Mouse (Mus musculus): ENCODE results near the gene Ifnlr1.
A peak's percentile ranks its signal among the peaks of the same experiment; 100 is the strongest.
"Not testable (repeated sequence)": the region's sequence is repeated elsewhere in the genome, so short reads cannot be mapped to it uniquely, and the experiment has no call there.

Gene Ifnlr1

DNA sequence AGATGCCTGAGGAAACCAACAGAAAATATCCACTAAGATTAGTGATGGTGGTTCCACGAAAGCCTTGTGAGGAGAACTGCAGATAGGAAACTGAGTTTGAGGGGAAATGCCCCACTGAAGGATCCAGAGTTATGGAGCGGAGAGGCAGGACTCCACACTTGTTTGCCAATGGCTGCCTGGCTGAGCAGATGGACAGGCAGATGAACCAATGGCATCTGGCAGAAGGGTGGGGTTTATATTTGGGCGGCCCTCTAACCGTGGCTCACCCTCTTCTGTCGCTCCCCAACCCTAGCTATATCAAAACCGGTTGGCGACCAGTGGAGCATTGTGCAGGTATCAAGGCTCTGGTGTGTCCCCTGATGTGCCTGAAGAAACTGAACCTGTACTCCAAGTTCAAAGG lies 12.4 kb downstream of the Ifnlr1 start:
- Histone ChIP-seq H3K36me3 (ENCODE audit: insufficient read depth, low read length) (peaks cover 24% of the 10 kb centered on the region), H3K27me3 (ENCODE audit: insufficient read depth, low read length) (no peaks in the 10 kb centered on the region), H3K9me3 (ENCODE audit: low read length) (no peaks in the 10 kb centered on the region), H3K4me1 (replicated peaks; ENCODE audit: low read depth, low read length) (peaks cover 21% of the 10 kb centered on the region), H3K4me3 (replicated peaks; ENCODE audit: low read length) (peak overlapping the region; percentile 77)
- TF ChIP-seq NANOG (IDR thresholded peaks at IDR 0.05; ENCODE audit: borderline replicate concordance, low read length) (no peak), CTCF (conservative IDR thresholded peaks at IDR 0.05; ENCODE audit: low read length) (no peak), POU5F1 (IDR thresholded peaks at IDR 0.05; ENCODE audit: borderline replicate concordance, low read length) (no peak)

DNA sequence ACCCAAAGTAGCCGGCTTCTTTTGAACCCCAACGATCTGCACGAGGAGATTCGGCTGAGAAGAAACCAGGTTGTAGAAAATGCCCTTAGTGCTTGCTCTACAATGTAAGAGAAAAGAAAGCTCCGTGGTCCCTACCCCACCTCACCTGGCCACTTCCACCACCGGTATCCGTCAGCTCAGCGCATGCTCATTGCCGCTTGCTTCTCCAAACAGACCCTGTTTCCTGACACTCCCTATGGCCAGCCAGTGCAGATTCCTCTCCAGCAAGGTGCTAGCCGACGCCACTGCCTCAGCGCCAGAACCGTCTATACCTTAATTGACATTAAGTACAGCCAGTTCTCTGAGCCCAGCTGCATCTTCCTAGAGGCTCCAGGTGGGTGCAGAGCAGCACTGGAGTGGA lies 17.4 kb downstream of the Ifnlr1 start:
- Histone ChIP-seq H3K4me1 (replicated peaks; ENCODE audit: low read depth, low read length) (peaks cover 23% of the 10 kb centered on the region), H3K9me3 (ENCODE audit: low read length) (no peaks in the 10 kb centered on the region), H3K27me3 (ENCODE audit: insufficient read depth, low read length) (no peaks in the 10 kb centered on the region), H3K36me3 (ENCODE audit: insufficient read depth, low read length) (peaks cover 57% of the 10 kb centered on the region), H3K4me3 (replicated peaks; ENCODE audit: low read length) (no peak overlapping the region)
- TF ChIP-seq POU5F1 (IDR thresholded peaks at IDR 0.05; ENCODE audit: borderline replicate concordance, low read length), result no peak
- TF ChIP-seq NANOG (IDR thresholded peaks at IDR 0.05; ENCODE audit: borderline replicate concordance, low read length), result no peak
- no peak for TF ChIP-seq CTCF (conservative IDR thresholded peaks at IDR 0.05; ENCODE audit: low read length)

DNA sequence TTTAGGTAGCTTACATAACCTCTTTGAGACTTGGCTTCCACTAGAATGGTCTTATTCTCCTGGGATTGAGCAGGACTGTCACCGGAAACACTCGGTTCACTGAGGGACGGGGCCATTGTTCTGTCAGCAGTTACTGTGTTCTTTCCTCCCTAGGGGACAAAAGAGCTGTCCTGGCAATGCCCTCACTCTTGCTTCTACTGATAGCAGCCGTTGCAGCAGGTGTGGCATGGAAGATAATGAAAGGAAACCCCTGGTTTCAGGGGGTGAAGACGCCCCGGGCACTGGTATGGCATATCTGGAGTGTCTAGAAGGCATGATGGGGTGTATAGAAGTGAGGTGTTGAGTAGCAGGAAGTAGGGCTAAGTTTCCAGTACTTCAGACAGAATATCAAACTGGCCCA lies 17.9 kb downstream of the Ifnlr1 start:
- TF ChIP-seq NANOG (IDR thresholded peaks at IDR 0.05; ENCODE audit: borderline replicate concordance, low read length) (no peak), CTCF (conservative IDR thresholded peaks at IDR 0.05; ENCODE audit: low read length) (no peak), POU5F1 (IDR thresholded peaks at IDR 0.05; ENCODE audit: borderline replicate concordance, low read length) (no peak)
- Histone ChIP-seq H3K9me3 (ENCODE audit: low read length) (no peaks in the 10 kb centered on the region), H3K4me1 (replicated peaks; ENCODE audit: low read depth, low read length) (peaks cover 24% of the 10 kb centered on the region), H3K27me3 (ENCODE audit: insufficient read depth, low read length) (no peaks in the 10 kb centered on the region), H3K4me3 (replicated peaks; ENCODE audit: low read length) (no peak overlapping the region), H3K36me3 (ENCODE audit: insufficient read depth, low read length) (peaks cover 57% of the 10 kb centered on the region)

DNA sequence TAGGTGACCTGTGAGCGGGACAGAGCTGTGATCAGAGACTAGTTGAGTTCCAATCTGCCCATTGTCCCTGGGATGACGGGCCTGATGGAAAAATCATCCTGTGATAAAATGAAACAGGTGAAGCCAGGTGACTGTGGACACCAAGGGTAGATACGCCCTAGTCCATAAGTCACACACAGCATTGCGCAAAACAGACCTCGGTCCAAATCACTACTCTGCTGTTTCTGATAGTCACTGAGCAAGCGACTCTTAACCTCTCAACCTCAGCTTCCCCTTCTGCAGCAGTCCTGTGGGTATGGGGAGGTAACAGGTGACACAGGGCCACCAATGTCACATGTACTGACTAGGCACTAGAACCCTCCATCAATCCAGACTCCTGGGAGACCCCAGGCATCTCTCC lies 20.0 kb downstream of the Ifnlr1 start:
- Histone ChIP-seq H3K4me3 (replicated peaks; ENCODE audit: low read length) (no peak overlapping the region), H3K4me1 (replicated peaks; ENCODE audit: low read depth, low read length) (peaks cover 20% of the 10 kb centered on the region), H3K27me3 (ENCODE audit: insufficient read depth, low read length) (no peaks in the 10 kb centered on the region), H3K36me3 (ENCODE audit: insufficient read depth, low read length) (peaks cover 50% of the 10 kb centered on the region), H3K9me3 (ENCODE audit: low read length) (no peaks in the 10 kb centered on the region)
- no peak for TF ChIP-seq POU5F1 (IDR thresholded peaks at IDR 0.05; ENCODE audit: borderline replicate concordance, low read length)
- TF ChIP-seq CTCF (conservative IDR thresholded peaks at IDR 0.05; ENCODE audit: low read length), result no peak
- TF ChIP-seq NANOG (IDR thresholded peaks at IDR 0.05; ENCODE audit: borderline replicate concordance, low read length), result no peak

DNA sequence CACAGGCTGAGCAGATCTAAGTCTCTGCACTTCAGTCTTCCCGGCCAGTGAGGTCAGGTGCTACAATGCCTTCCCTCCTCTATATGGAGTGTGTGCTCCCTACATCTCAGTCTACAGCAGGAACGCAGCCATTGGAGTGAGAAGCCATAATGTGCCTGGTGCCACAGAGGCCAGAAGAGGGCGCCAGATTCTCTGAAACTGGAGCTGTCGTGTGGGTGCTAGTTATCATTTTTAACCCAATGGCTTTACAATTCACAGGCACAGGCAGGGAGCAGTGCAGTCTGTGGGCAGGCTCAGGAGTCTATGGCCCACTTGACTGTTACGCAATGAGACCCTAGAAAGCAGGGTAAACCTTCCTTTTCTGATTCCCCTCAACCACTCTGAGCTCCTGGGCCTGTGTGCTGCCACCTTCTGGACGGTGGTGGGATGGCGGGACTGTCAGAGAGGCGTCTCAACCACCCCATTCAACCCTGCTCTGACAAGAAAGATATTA lies 23.0 kb downstream of the Ifnlr1 start:
- no peaks in the 10 kb centered on the region for H3K27me3 ChIP-seq (ENCODE audit: insufficient read depth, low read length)
- peaks cover 27% of the 10 kb centered on the region for H3K36me3 ChIP-seq (ENCODE audit: insufficient read depth, low read length)
- no peak overlapping the region for H3K4me3 ChIP-seq (replicated peaks; ENCODE audit: low read length)
- TF ChIP-seq CTCF (conservative IDR thresholded peaks at IDR 0.05; ENCODE audit: low read length), result peak; percentile 84
- no peak for TF ChIP-seq NANOG (IDR thresholded peaks at IDR 0.05; ENCODE audit: borderline replicate concordance, low read length)
- no peak for TF ChIP-seq POU5F1 (IDR thresholded peaks at IDR 0.05; ENCODE audit: borderline replicate concordance, low read length)
- H3K9me3 ChIP-seq (ENCODE audit: low read length), result no peaks in the 10 kb centered on the region
- H3K4me1 ChIP-seq (replicated peaks; ENCODE audit: low read depth, low read length), result peaks cover 34% of the 10 kb centered on the region

GRCm38 (mm10) chr4:135709621-135710020 lies 23.5 kb downstream of the Ifnlr1 start:
- Histone ChIP-seq H3K9me3 (ENCODE audit: low read length) (no peaks in the 10 kb centered on the region), H3K4me1 (replicated peaks; ENCODE audit: low read depth, low read length) (peaks cover 32% of the 10 kb centered on the region), H3K27me3 (ENCODE audit: insufficient read depth, low read length) (no peaks in the 10 kb centered on the region), H3K4me3 (replicated peaks; ENCODE audit: low read length) (no peak overlapping the region), H3K36me3 (ENCODE audit: insufficient read depth, low read length) (peaks cover 22% of the 10 kb centered on the region)
- TF ChIP-seq NANOG (IDR thresholded peaks at IDR 0.05; ENCODE audit: borderline replicate concordance, low read length), result no peak
- no peak for TF ChIP-seq CTCF (conservative IDR thresholded peaks at IDR 0.05; ENCODE audit: low read length)
- no peak for TF ChIP-seq POU5F1 (IDR thresholded peaks at IDR 0.05; ENCODE audit: borderline replicate concordance, low read length)

DNA sequence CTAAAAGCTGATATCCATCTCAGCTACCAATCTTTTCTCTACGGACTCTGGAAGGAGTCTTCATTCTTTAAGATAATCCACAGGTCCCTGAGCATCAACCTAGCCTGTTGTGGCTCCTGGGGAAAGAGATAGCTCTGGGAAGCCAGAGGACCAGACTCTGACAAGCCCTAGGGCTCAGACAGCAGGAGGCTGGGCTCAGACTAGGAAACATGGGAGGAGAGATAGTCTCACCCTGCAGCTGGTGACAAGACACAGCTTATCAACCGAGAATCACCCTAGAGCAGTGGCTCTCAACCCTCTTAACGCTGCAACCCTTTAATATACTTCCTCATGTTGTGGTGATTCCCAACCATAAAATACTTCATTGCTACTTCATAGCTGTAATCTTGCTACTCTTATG lies 24.3 kb downstream of the Ifnlr1 start:
- no peak for TF ChIP-seq NANOG (IDR thresholded peaks at IDR 0.05; ENCODE audit: borderline replicate concordance, low read length)
- no peak for TF ChIP-seq POU5F1 (IDR thresholded peaks at IDR 0.05; ENCODE audit: borderline replicate concordance, low read length)
- TF ChIP-seq CTCF (conservative IDR thresholded peaks at IDR 0.05; ENCODE audit: low read length), result no peak
- H3K4me3 ChIP-seq (replicated peaks; ENCODE audit: low read length), result no peak overlapping the region
- H3K27me3 ChIP-seq (ENCODE audit: insufficient read depth, low read length), result no peaks in the 10 kb centered on the region
- H3K36me3 ChIP-seq (ENCODE audit: insufficient read depth, low read length), result peaks cover 15% of the 10 kb centered on the region
- peaks cover 32% of the 10 kb centered on the region for H3K4me1 ChIP-seq (replicated peaks; ENCODE audit: low read depth, low read length)
- no peaks in the 10 kb centered on the region for H3K9me3 ChIP-seq (ENCODE audit: low read length)

DNA sequence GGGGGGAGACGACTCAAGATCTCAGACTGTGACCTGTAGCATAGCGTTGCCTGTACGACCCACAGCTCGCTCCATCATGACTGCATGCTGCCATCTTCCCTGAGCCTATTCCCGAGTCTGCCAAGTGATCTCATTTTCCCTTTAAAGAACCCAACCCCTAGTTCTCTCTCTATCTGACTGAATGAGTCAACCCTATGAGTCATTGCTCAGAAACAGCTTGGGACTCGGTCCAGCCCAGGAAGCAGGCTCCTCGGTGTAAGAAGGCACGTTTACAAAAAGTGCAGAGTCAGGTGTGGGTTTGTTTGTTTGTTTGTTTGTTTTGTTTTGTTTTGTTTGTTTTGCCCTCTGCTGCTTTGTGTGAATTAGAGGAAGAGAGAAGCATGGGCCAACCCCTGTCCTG lies 28.7 kb downstream of the Ifnlr1 start:
- TF ChIP-seq CTCF (conservative IDR thresholded peaks at IDR 0.05; ENCODE audit: low read length) (no peak), NANOG (IDR thresholded peaks at IDR 0.05; ENCODE audit: borderline replicate concordance, low read length) (no peak), POU5F1 (IDR thresholded peaks at IDR 0.05; ENCODE audit: borderline replicate concordance, low read length) (no peak)

DNA sequence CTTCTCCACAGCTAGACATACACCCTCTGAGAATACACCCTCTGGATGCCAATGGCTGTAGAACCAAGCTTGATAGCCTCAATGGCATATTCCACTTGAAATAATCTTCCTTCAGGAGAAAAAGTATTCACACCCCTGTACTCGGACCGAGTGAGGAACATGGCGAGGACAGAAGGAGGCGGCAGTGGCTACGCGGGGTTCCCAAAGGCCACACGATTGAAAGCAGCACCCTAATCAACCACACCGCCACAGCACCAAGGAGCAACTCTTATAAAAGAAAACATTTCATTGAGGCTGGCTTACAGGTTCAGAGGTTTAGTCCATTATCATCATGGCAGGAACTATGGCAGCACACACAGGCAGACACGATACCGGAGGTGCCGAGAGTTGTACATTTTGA lies 30.4 kb downstream of the Ifnlr1 start:
- H3K4me1 ChIP-seq (replicated peaks; ENCODE audit: low read depth, low read length), result peaks cover 15% of the 10 kb centered on the region
- not testable (repeated sequence) for H3K27me3 ChIP-seq (ENCODE audit: insufficient read depth, low read length); H3K4me3 ChIP-seq (replicated peaks; ENCODE audit: low read length); H3K9me3 ChIP-seq (ENCODE audit: low read length); H3K36me3 ChIP-seq (ENCODE audit: insufficient read depth, low read length)

More for the DNA sequence above, 28.7 kb downstream of the Ifnlr1 start:
- Histone ChIP-seq H3K4me1 (replicated peaks; ENCODE audit: low read depth, low read length) (peaks cover 18% of the 10 kb centered on the region), H3K27me3 (ENCODE audit: insufficient read depth, low read length) (no peaks in the 10 kb centered on the region), H3K4me3 (replicated peaks; ENCODE audit: low read length) (no peak overlapping the region), H3K36me3 (ENCODE audit: insufficient read depth, low read length) (no peaks in the 10 kb centered on the region), H3K9me3 (ENCODE audit: low read length) (no peaks in the 10 kb centered on the region)

Measured in E14TG2a.4 (cell line).